Mouse (Mus musculus) neural tube, embryonic 13.5 days (tissue): ENCODE results near the gene 9630041A04Rik. TPM values are rescaled to one million over a fixed set of nuclear protein-coding genes. Genes with fewer than 3 reads are reported as not detected.
A peak's percentile ranks its signal among the peaks of the same experiment; 100 is the strongest.

Experiments
- ATAC-seq: fragments of 200-750 bp; cut with Nextera tagmentation; 2 replicates; pipeline ENCODE4 v1.8.0; 2017; ENCODE audit warnings: low read depth, mild to moderate bottlenecking, moderate TSS enrichment, moderate library complexity
- H3K27ac ChIP-seq: fragments of 300-500 bp; sonication (generic); replicated peaks from 2 replicates; pipeline ENCODE4 v1.5.1; 2015; ENCODE audit warnings: moderate library complexity, mild to moderate bottlenecking, inconsistent platforms
- H3K27me3 ChIP-seq: fragments of 300-500 bp; sonication (generic); 2 replicates; pipeline ENCODE4 v1.6.1; 2015; ENCODE audit warnings: mild to moderate bottlenecking, inconsistent platforms
- H3K36me3 ChIP-seq: fragments of 300-500 bp; sonication (generic); 2 replicates; pipeline ENCODE4 v1.6.1; 2015; ENCODE audit warnings: mild to moderate bottlenecking, inconsistent platforms
- H3K4me1 ChIP-seq: fragments of 300-500 bp; sonication (generic); replicated peaks from 2 replicates; pipeline ENCODE4 v1.6.1; 2015; ENCODE audit warnings: inconsistent platforms
- H3K4me2 ChIP-seq: fragments of 300-500 bp; sonication (generic); 2 replicates; pipeline ENCODE4 v1.6.1; 2015; ENCODE audit warnings: inconsistent platforms, mild to moderate bottlenecking, moderate library complexity
- H3K4me3 ChIP-seq: fragments of 300-500 bp; sonication (generic); 2 replicates; pipeline ENCODE4 v1.5.1; 2015; ENCODE audit warnings: mild to moderate bottlenecking, inconsistent platforms
- H3K9ac ChIP-seq: fragments of 300-500 bp; sonication (generic); 2 replicates; pipeline ENCODE4 v1.6.1; 2015; ENCODE audit warnings: moderate library complexity, mild to moderate bottlenecking, inconsistent platforms
- H3K9me3 ChIP-seq: fragments of 300-500 bp; sonication (generic); 2 replicates; pipeline ENCODE4 v1.6.1; 2016; ENCODE audit warnings: inconsistent platforms
- WGBS: fragments of 180-500 bp; shearing (Covaris S2); methylation state at CpG from one replicate; pipeline ENCODE4 v1.1.7; 2015; 5-methylcytosine and 5-hydroxymethylcytosine counted together
- polyA plus RNA-seq: library from polyadenylated mRNA; unstranded; fragments of >200 nt; fragmentation: Nextera tagmentation; extraction: Ambion mirVana; gene quantifications from 2 replicates; pipeline ENCODE4 v1.2.1, GENCODE M21; 2015

The 9630041A04Rik gene
- polyA plus RNA-seq, 1 experiment from 2014 or later: 0.20 TPM

GRCm38 (mm10) chr9:101924829-101925228, 63.2 kb downstream of the 9630041A04Rik start:
- WGBS: 42% methylated on average over 4 of the region's 4 CpGs
- Histone ChIP-seq H3K27me3 (no peaks in the 10 kb centered on the region), H3K4me3 (no peak overlapping the region), H3K9me3 (no peaks in the 10 kb centered on the region), H3K9ac (no peak overlapping the region), H3K4me2 (no peak overlapping the region), H3K27ac (no peak overlapping the region), H3K36me3 (peaks cover 6% of the 10 kb centered on the region; the same call in 1 of the 2 replicates), H3K4me1 (0 out of 2 replicates have a peak, but pooled peaks cover 6% of the 10 kb centered on the region)
- ATAC-seq: no peak

DNA sequence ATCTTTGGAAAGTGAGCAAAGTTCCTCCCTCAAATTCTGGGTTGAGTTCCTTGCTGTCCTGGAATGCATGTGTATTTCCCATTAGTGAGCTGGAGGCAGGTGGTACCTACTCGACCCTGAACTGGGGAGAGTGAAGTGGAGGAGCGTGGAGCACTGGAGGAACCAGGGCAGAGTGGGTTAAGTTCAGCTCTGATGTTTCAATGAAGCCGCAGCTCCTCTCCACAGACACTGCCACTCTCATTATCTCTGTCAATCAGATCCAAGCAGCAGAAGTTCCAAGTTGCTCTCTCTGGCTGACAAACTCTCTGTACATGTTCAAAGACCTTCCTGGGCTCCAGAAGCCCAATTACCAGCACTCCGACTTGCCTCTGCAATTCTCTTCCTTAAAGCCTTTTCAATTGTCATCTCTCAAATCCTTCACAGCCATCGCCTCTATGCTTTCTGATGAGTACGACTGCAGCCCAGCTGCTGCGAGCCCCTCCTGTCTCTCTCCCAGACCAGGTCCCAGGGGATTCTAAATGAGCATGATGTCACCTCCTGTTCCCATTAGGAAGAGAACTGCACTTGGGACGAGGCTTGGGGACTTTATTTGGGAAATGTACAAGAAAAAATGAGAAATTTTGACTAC, 72.4 kb downstream of the 9630041A04Rik start:
- ATAC-seq: no peak
- Histone ChIP-seq H3K4me3 (no peak overlapping the region), H3K27ac (no peak overlapping the region; the same call in 1 of the 2 replicates), H3K9ac (no peak overlapping the region), H3K36me3 (0 out of 2 replicates have a peak, but pooled peaks cover 6% of the 10 kb centered on the region), H3K27me3 (no peaks in the 10 kb centered on the region), H3K4me2 (no peak overlapping the region), H3K4me1 (peaks cover 24% of the 10 kb centered on the region), H3K9me3 (no peaks in the 10 kb centered on the region)
- WGBS: 36% methylated on average over 8 of the region's 8 CpGs

- H3K4me2 ChIP-seq: no peak overlapping the region
- H3K4me3 ChIP-seq: no peak overlapping the region
- 0 out of 2 replicates have a peak overlapping the region, but pooled peaks have one; percentile 6 for H3K27ac ChIP-seq
- no peaks in the 10 kb centered on the region for H3K9me3 ChIP-seq
- whole genome bisulfite sequencing: 33% methylated on average over 8 of the region's 8 CpGs
- no peaks in the 10 kb centered on the region for H3K27me3 ChIP-seq
- no peak overlapping the region for H3K9ac ChIP-seq
- H3K4me1 ChIP-seq: peaks cover 29% of the 10 kb centered on the region
- ATAC-seq: no peak
- 0 out of 2 replicates have a peak, but pooled peaks cover 6% of the 10 kb centered on the region for H3K36me3 ChIP-seq
Observed at GRCm38 (mm10) chr9:101934887-101935286, 73.2 kb downstream of the 9630041A04Rik start.

DNA sequence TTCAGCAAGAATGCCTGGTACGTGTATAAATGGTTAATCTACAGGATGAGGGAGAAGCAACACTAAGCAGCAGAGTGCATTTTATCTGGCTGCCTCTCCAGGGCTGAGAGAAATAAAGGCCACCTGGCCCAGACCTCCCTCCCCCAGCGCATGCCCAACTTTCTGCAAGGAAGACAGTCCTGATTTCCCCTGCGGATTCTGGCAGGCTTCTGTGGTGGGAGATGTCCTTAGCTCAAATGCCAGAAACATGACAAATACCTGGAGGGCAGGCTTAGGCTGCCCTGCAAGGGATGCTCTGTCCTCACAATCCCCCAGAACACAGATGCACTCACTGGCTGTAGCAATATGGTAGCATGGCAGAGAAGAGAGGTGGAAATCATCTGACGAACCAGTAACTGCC, 76.4 kb downstream of the 9630041A04Rik start:
- ATAC-seq: no peak
- Histone ChIP-seq H3K9me3 (no peaks in the 10 kb centered on the region), H3K27ac (no peak overlapping the region), H3K27me3 (no peaks in the 10 kb centered on the region), H3K36me3 (0 out of 2 replicates have a peak, but pooled peaks cover 6% of the 10 kb centered on the region), H3K9ac (no peak overlapping the region), H3K4me1 (peaks cover 39% of the 10 kb centered on the region), H3K4me3 (no peak overlapping the region), H3K4me2 (no peak overlapping the region)
- WGBS: 83% methylated on average over 4 of the region's 4 CpGs

GRCm38 (mm10) chr9:101939006-101939405, 77.4 kb downstream of the 9630041A04Rik start:
- H3K27me3 ChIP-seq: no peaks in the 10 kb centered on the region
- H3K4me1 ChIP-seq: peaks cover 44% of the 10 kb centered on the region
- no peak overlapping the region for H3K27ac ChIP-seq
- H3K9ac ChIP-seq: no peak overlapping the region
- H3K4me2 ChIP-seq: no peak overlapping the region
- no peaks in the 10 kb centered on the region for H3K9me3 ChIP-seq
- H3K4me3 ChIP-seq: no peak overlapping the region
- ATAC-seq: no peak
- 0 out of 2 replicates have a peak, but pooled peaks cover 6% of the 10 kb centered on the region for H3K36me3 ChIP-seq
- 32% methylated on average over 5 of the region's 5 CpGs for WGBS

DNA sequence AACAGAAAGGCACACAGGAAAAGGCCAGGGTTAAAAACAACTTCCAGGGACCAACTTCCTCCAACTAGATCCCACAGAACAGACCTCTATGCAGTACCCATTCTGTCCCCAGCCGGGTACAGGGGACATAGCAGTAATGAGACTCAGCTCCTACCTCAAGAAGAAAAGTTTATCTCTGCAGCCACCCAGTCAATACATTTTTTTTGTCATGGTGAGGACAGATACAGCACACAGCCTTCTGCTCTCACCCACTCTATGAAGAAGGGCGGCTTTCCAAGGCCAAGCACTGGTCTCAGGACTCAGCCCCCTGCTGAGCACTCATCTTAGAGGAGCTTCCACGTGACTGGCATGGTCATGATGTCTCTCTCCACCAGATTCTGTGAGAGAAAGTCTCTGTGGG, 78.5 kb downstream of the 9630041A04Rik start:
- no peak overlapping the region for H3K9ac ChIP-seq
- peaks cover 34% of the 10 kb centered on the region for H3K4me1 ChIP-seq
- no peak for ATAC-seq
- 0 out of 2 replicates have a peak, but pooled peaks cover 5% of the 10 kb centered on the region for H3K36me3 ChIP-seq
- no peak overlapping the region for H3K27ac ChIP-seq
- H3K4me3 ChIP-seq: no peak overlapping the region
- no peaks in the 10 kb centered on the region for H3K9me3 ChIP-seq
- no peaks in the 10 kb centered on the region; the same call in 1 of the 2 replicates for H3K27me3 ChIP-seq
- no peak overlapping the region for H3K4me2 ChIP-seq
- 74% methylated on average over 3 of the region's 3 CpGs for WGBS

- no peak overlapping the region for H3K27ac ChIP-seq
- WGBS: 86% methylated on average over 9 of the region's 9 CpGs
- H3K27me3 ChIP-seq: no peaks in the 10 kb centered on the region; the same call in 1 of the 2 replicates
- H3K4me2 ChIP-seq: no peak overlapping the region
- H3K9ac ChIP-seq: no peak overlapping the region
- peaks cover 39% of the 10 kb centered on the region for H3K4me1 ChIP-seq
- ATAC-seq: no peak
- H3K36me3 ChIP-seq: no peaks in the 10 kb centered on the region
- no peak overlapping the region for H3K4me3 ChIP-seq
- H3K9me3 ChIP-seq: no peaks in the 10 kb centered on the region
Observed at GRCm38 (mm10) chr9:101942058-101942669, 80.5 kb downstream of the 9630041A04Rik start.

DNA sequence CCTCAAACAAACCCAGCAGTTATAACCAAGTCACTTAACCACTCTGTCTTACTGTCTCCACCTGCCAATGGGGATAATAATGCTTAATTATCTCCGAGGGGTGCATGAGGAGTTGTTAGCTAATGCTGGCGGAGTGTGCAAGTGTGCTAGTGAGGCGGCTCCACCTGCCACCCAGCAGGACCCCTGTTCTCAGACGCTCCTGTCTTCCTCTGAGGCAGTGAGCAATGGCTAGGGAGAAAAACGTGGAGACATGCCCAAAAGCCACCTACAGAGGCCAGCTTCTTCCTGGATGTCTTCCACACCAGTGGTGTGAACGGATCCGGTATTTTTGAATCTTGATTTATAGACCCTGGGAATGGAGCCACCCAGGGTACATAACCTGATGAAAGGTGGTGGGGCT, 83.7 kb downstream of the 9630041A04Rik start:
- no peaks in the 10 kb centered on the region; the same call in 1 of the 2 replicates for H3K27me3 ChIP-seq
- H3K4me2 ChIP-seq: no peak overlapping the region
- peaks cover 32% of the 10 kb centered on the region for H3K4me1 ChIP-seq
- 13% methylated on average over 7 of the region's 7 CpGs for WGBS
- H3K4me3 ChIP-seq: no peak overlapping the region
- H3K27ac ChIP-seq: no peak overlapping the region
- H3K36me3 ChIP-seq: no peaks in the 10 kb centered on the region
- H3K9me3 ChIP-seq: no peaks in the 10 kb centered on the region
- no peak overlapping the region for H3K9ac ChIP-seq
- no peak for ATAC-seq

DNA sequence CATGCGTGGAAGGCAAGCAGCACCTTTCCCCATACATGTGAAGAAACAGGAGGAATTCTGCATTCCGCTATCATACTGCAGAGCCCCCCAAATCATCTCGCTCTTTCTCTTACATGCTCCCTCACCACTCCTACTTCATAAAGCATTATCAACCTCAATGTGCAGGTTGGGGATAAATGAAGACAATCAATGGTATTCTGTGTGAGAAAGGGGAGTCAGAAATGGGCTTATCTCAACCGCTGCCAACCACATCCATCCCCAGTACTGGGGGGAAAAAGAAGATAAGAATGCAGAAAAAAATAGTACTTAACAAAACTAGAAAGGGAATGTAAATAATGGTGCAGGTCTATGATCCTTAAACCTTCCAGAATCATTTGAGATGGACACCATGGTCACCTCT, 84.2 kb downstream of the 9630041A04Rik start:
- Histone ChIP-seq H3K36me3 (no peaks in the 10 kb centered on the region), H3K4me3 (no peak overlapping the region), H3K9me3 (no peaks in the 10 kb centered on the region), H3K4me2 (no peak overlapping the region), H3K9ac (no peak overlapping the region), H3K4me1 (peaks cover 34% of the 10 kb centered on the region), H3K27me3 (no peaks in the 10 kb centered on the region; the same call in 1 of the 2 replicates), H3K27ac (no peak overlapping the region)
- 93% methylated on average over 4 of the region's 4 CpGs for WGBS
- ATAC-seq: no peak

DNA sequence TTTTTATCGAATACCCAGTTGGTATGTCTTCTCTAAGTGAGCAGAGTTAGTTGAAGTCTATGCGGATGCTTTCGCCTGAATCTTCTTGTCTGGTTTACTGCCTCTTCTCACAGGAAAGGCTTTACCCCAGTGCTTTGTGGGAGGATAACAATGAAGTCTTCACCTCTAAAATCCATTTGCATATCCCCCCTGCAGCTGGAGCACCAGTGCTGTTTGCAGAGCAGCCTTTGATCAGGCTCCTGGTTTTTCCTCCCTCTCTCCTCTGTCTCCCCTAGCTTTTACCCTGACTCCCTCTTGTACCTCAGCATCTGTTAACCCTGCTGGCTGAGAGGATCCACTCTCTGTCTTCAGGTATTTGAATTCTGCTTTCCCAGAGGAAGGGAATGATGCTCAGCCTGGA, 88.5 kb downstream of the 9630041A04Rik start:
- Histone ChIP-seq H3K9me3 (no peaks in the 10 kb centered on the region), H3K4me3 (no peak overlapping the region), H3K36me3 (no peaks in the 10 kb centered on the region), H3K9ac (no peak overlapping the region), H3K4me2 (no peak overlapping the region), H3K4me1 (peaks cover 17% of the 10 kb centered on the region), H3K27ac (no peak overlapping the region), H3K27me3 (no peaks in the 10 kb centered on the region)
- ATAC-seq: no peak
- WGBS: 13% methylated on average over 3 of the region's 3 CpGs

DNA sequence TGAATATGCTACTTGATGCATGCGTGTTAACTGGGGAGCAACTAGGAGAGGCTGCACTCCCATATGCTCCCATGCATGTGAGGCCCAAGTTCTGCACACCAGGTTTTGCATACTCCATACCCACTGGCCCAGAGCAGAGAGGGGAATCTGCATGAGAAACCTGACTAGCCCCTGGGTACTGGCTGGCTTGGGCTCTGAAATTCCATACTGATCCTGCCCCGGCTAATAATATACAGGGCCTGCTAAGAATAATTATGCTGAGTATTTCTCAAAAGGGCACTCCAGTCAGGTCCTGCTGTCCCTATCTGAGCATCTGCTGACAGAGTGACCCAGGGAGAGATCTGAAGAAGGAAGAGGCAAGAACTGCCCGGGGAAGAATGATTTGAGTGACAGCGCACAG, 92.9 kb downstream of the 9630041A04Rik start:
- no peaks in the 10 kb centered on the region for H3K27me3 ChIP-seq
- ATAC-seq: no peak
- H3K4me1 ChIP-seq: peaks cover 9% of the 10 kb centered on the region; the same call in 1 of the 2 replicates
- H3K9me3 ChIP-seq: no peaks in the 10 kb centered on the region
- no peak overlapping the region for H3K4me2 ChIP-seq
- 75% methylated on average over 4 of the region's 4 CpGs for WGBS
- no peak overlapping the region for H3K27ac ChIP-seq
- no peak overlapping the region for H3K4me3 ChIP-seq
- H3K9ac ChIP-seq: no peak overlapping the region
- H3K36me3 ChIP-seq: no peaks in the 10 kb centered on the region

DNA sequence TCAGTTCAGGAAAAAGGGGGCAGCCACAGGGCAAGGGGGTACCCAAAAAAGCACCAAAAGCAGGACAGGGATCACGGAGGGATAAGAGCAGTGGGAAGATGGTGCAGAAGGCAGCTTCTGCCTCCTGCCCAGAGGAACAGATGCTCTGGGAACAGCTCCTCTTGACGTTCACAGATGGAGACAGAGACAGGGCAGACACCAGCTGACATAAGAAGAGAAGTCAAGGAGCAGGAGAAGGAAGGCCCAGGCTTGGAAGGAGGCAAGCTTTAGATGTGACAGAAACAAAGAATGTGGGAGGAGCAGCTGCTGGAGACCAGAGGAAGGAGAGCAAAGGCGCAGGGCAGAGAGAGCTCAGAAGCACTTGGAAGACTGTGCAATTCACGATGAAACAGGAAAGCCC, 94.6 kb downstream of the 9630041A04Rik start:
- H3K9me3 ChIP-seq: no peaks in the 10 kb centered on the region
- H3K27me3 ChIP-seq: no peaks in the 10 kb centered on the region
- no peak for ATAC-seq
- H3K4me2 ChIP-seq: no peak overlapping the region
- no peak overlapping the region for H3K27ac ChIP-seq
- H3K9ac ChIP-seq: no peak overlapping the region
- H3K4me1 ChIP-seq: no peaks in the 10 kb centered on the region
- no peaks in the 10 kb centered on the region for H3K36me3 ChIP-seq
- H3K4me3 ChIP-seq: no peak overlapping the region
- WGBS: 37% methylated on average over 4 of the region's 4 CpGs
